Mouse (Mus musculus): ENCODE measurements around the gene Gng7.

Gene Gng7

DNA sequence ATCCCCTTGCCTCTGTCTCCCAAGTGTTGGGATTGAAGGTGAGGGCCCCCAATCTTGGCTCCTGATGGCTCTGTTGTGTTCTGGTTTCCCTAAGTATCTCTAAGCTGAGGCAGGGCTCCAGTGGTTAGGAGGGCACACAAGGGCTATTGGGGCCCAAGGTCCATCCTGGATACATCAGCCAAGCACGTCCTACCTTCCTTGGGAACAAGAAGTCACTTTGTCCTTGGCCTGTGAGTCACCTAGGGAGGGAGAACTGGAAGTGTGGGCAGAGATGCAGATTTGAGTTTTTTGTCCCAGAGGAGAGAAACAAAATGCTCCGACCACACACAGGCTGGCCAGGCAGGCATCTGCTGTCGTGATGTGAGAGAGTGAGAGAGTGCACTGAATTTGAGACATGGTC is 65.7 kb downstream of the Gng7 start:
- in situ Hi-C loops (cut with MboI; ENCODE audit: low sequenced_read_pairs) = no loop called here

DNA sequence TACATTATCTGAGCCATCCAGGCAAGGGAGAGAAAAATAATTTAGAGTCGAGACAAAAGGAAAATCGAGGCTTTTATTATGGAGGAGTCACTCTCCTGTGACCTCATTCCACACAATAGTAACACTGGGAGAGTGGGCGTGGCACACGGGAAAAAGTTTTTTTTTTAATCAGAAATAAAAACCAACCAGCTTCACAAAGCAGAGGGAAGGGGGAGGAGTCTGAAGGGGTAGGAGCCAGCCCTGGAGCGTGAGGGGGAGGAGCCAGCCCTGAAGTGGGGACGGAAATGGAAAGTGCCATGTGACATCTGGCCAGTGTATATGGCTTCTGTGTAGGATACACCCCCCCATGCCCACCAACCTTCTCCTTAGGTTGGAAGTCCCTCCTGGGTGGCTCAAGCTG is 66.2 kb downstream of the Gng7 start:
- in situ Hi-C loops (cut with MboI; ENCODE audit: low sequenced_read_pairs) = no loop called here

DNA sequence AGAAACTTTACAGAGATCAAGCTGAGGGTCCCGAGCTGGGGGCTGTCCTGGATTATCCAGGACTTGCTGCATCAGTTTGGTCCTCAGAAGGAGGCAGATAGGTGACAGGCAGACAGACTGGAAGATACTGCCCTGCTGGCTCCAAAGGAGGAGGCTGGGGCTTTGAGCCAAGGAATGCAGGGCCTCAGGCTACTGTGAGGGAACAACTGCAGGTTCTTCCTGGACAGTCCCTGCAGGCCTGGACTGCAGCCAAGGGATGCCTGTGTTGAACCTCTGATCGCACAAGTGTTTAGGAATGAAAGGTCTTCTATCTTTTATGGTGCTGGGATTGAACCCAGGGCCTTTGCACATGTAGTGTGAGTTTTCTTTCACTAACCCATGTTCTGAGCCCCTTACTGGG is 66.9 kb downstream of the Gng7 start:
- in situ Hi-C loops (cut with MboI; ENCODE audit: low sequenced_read_pairs) = no loop called here

DNA sequence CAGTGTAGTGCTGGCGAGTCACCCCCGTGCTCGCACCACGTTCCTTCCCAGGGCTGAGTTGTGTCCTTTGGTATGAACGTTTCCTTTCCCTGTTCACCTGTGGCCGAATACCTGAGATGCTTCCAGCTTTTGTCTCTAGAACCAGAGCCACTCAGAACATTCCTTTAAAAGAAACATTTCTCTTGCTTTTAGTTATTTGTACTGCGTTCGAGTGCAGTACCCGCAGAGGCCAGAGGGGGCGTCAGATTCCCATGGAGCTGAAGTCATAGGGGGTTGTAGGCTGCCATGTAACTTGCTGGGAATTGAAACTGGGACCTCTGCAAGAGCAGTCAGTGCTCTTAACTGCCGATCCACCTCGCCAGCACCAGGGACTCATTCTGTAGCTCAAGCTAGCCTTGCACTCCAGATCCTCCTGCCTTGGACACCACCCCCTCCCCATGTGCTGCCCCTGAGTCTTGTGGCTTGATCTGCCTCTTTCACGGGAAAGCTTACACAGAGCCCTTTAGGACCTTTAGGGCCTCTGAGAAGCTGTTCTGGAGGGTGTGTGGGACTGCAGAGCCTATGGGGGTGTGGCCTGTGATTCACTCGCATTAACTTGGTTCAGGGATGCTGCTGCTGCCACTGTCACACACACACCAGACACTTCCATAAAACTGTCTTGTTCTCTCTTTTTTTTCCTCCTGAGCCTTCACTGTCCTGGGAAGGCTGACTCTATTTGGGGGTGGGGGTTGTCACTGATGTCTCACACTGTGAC is 67.9 kb downstream of the Gng7 start:
- in situ Hi-C loops (cut with MboI; ENCODE audit: low sequenced_read_pairs) = no loop called here

DNA sequence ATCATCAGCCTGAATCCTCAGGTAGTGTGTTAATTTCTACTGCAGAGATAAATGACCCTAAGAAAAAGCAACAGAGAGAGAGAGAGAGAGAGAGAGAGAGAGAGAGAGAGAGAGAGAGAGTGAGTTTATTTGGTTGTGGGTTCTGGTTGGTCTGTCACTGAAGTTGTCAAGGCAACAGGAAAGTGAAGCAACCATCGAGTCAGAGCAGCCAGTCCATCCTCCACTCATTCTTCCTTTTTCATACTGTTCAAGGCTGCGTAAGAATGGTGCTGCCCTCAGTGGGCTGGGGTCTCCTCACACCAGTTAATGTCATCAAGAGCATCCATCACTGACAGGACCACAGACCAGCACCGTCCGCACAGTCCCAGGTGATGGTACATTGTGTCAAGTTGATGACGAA is 70.5 kb downstream of the Gng7 start:
- in situ Hi-C loops (cut with MboI; ENCODE audit: low sequenced_read_pairs) = no loop called here

DNA sequence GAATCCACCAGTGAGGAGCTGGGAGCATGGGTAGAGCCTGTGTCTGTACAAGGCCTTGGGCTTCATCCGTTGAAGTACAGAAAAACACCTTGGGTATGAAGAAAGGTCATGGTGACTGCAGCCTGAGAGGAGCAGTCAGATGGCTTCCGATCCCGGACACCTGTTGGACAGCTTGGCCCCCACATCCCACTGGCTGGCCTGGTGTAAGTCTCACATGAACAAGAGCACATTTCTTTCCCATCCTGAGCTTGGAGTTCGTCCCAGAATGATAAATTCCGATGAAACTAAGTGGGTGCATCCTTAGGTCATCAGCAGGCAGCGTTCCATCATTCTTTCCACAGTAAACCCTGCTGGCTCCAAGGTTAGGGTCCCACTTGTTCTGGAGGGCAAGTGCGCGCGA is 71.0 kb downstream of the Gng7 start:
- in situ Hi-C loops (cut with MboI; ENCODE audit: low sequenced_read_pairs) = no loop called here

DNA sequence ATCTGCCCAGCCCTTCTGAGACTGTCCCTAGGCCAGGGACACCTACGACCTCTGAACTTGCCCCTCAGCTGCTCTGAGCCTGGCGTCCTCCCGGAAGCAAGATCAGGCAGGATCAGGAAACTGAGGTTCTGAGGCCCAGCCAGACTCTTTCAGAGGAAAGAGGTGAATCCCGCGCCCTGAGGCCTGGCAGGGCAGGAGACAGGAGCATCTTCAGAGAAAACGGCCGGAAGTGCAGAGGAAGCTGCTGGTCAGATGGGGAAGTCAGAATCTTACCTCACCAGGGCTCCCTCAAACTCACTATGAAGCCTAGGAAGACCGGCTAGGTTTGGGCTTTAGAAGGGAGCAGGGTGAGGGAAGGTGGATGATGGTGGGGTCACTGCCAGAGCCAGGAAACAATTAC is 71.8 kb downstream of the Gng7 start:
- in situ Hi-C loops (cut with MboI; ENCODE audit: low sequenced_read_pairs) = no loop called here

DNA sequence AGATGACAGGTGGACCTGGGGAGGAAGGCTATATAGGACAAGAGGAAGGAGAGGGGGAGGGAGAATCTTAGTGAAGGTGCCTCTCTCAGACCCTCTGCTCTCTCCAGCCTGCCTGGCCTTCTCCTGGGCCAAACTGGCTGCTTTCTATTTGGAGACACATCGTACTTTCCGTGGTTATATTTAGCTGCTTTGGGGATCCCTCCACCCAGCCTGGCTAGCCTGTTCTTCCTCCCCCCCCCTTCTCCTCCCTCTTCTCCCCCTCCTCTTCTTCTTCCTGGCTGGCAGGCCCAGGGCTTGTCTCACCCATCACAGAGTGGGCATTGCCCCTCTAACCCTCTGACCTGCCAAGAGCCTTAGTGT is 73.8 kb downstream of the Gng7 start:
- in situ Hi-C loops (cut with MboI; ENCODE audit: low sequenced_read_pairs) = no loop called here

DNA sequence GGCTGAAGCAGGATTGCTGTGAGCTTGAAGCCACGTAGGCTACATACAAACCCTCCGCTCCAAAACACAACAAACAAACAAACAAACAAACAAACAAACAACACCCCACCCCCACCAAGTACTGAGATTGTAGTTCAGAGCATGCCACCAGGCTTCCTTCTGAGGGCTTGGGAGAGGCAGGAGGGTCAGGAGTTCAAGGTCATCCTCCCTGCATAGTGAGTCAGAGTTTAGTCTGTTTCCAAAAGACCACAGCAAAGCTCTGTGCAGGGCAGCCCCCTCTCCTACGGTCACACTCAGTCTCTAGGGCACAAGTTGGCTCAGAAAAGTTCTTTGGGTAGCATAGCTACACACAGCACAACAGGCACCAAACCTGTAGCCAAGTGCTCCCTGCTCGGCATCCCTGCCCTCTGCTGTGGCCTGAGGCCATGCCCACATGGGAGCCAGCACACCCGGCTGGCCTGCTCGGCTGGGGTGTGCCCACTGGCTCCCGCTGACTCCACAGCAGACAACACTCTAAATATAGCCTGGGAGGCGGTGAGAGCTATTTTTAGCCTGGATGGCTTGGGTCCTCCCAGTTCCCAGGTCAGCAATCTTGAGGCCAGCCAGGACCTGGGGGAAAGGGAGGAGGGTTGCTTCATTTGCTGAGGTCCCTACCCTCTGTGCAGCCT is 74.3 kb downstream of the Gng7 start:
- in situ Hi-C loops (cut with MboI; ENCODE audit: low sequenced_read_pairs) = no loop called here

DNA sequence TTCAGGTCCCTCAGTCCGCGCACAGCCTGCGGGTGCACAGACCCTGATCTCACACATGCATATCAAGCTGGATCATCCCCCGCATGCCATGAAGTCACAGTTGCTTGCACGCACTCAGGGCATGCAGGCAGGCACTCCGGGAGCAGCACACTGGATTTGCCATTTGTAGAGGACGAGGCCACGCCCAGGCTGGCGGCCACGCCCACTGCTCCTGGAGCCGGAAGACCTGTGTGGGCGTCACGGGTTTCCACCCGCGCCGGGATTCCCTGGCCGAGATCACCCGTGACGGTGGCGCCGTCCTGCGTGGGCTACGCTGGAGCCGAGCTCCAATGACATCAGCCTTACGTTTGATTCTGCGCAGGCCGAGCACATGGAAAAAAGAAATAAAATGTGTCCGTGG is 75.1 kb downstream of the Gng7 start:
- in situ Hi-C loops (cut with MboI; ENCODE audit: low sequenced_read_pairs) = no loop called here

DNA sequence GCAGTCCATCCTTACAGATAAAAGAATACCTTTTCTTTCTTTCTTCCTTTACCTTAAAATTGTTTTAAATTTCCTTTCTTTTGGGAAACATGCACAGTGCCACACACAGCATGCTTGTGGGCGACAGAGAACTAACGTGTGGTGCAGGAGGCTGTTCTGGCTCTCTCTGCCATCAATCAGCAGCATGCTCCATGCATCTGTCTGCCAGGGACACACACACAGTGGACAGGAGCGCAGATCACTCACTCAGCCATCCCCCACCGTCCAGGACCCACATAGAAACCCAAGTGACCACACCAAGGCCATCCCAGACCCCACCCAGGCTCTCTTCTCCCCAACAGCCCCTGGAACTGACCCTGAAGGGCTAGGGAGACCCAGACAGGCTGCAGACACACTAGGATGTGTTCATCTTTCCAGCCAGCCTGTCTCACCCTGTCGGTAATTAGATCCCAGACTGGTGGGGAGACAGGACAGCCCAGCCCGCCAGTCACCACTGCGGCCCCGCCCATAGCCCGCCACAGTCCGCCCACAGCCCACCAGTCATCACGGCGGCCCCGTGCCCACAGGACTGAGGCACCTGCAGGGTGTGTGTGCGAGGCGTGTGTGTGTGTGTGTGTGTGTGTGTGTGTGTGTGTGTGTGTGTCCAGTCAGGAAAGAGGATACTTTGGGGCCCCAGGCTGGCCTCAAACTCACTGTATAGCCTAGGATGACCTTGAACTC is 75.8 kb downstream of the Gng7 start:
- in situ Hi-C loops (cut with MboI; ENCODE audit: low sequenced_read_pairs) = no loop called here

DNA sequence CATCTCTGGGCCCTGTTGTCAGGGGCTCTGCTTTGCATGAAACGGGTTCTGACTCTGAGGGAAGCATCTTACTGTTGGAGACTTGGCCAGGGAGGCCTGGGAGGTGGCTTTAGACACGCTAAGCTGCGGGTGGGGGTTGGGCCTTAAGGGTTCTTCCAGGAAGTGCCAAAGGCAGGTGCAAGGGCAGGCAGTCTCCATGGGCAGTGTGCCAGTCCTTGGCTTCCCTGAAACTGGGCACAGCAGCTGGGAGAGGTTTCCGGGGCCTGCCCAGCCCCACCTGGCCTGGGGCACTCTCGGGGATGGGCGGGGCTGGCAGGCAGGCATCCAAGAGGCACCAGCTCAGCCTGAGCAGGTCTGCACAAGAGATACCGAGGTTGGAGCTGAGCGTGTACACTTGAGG is 77.1 kb downstream of the Gng7 start:
- in situ Hi-C loops (cut with MboI; ENCODE audit: low sequenced_read_pairs) = no loop called here

DNA sequence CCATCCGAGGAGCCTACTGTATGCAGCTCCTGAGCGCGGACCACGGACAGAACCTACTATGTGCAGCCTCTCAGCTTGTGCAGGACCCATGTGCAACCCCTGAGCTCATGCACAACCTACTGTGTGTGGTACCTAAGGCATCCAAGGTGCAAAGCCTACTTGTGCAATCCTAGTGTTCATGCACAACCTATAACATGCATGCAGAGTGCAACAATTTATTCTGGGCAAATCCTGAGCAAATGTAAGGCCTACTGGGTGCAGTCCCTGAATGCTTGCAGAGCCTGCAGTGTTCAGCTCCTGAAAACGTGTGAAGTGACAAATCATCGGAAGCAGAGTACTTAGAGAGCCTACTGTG is 78.0 kb downstream of the Gng7 start:
- in situ Hi-C loops (cut with MboI; ENCODE audit: low sequenced_read_pairs) = no loop called here

DNA sequence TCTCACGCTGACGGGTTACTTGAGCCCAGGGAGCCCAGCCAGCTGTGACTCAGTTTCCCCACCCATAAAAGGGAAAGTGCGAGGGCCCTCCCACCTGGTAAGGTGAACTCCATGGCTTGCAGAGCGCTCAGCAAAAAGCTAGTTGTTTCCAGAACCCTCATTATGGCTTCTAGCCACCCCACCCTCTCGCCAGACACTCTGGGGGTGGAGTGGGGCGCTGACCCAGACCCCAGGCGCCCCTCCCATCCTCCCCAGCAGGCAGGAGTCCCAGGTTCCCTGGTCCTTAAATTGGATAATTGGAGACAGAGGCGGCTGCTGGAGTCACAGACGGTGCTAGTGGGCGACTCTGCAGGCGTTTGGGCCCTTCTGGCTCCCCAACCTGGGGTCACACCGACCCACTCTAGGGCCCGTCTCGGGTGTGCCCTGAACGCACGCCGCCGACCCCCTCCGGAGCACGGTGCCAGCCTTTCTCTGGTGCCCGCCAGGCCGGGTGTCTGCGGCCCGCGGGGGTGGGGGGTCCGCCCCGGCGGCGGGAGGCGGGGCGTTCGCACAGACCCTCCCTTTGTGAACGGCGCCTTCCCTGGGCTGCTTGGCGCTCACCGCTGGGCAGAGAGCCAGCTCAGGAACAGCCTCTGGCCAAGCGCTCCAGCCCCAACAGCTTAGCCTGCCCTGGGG is 78.5 kb downstream of the Gng7 start:
- in situ Hi-C loops (cut with MboI; ENCODE audit: low sequenced_read_pairs) = no loop called here

DNA sequence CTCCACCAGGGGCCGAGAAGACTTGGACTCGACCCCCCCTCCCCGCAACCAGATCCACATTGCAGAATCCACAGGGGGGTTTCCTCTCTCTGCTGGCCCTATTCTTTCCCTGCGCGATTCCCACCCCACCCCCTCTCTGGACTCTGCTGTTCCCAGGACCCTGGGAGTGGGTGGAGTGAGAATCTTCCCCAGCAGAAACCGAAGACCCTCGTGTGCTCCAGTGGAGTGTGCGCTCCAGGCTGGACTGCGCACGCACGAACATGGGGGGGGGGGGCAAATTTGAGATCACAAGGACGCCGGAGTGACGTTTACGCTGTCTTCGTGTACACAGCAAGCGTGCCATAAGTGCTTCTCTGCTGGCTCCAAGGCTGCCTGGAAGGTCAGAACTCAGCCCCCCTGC is 79.0 kb downstream of the Gng7 start:
- in situ Hi-C loops (cut with MboI; ENCODE audit: low sequenced_read_pairs) = no loop called here

DNA sequence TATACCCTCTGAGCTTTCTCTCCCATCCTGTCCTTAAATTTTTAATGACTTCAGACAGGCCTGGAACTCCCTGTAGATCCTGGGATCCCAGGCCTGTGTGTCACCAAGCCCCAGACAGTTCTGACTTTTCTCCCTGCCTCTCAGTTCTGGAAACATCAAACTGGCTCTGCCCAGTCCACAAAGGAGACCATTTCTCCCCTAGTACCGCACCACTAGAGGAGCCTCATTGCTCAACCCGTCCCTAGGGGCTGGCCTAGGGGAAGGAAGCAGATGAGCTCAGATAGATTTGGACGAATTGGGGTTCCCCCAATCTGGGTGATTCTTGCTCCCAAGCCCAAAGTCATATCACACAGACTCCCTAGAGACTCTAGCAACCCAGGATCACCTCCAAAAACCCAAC is 79.5 kb downstream of the Gng7 start:
- in situ Hi-C loops (cut with MboI; ENCODE audit: low sequenced_read_pairs) = no loop called here

DNA sequence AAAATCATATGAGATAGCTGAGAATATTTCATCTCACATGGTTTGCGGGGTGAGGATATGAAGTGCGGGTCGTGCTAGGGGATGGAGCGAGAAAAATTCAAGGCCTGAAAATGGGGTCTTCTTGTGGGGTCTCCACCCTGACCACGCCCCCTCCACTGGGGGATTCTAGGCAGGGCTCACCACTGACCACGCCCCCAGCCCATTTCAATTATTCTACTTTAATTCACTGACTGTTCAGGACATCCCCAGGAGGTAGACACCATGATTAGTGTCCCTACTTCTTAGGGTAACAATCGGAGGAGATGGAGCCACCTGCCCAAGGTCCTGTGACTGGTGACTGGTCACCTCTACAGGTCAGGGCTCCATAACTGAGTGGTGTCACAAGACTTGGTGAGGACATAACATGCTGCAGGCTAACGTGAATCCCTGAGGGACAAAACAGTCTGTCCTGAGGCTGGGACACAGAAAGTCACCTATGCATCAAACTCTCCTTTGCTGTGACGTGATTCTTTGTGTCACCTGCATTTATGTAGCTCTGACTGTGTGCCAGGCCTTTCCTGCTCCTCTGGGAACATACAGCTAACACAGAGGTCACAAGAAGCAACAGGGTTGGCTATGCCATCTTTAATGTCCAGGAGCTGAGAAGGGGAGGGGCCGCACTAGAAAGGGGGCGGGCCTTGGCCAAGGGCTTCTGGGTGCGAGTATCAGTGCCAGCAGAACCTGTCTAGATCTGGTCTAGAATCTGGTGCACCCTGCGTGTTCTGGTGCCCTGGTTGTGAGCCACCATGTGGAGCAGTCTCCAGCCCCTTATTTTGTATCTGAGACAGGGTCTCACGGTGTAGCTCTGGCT is 80.4 kb downstream of the Gng7 start:
- in situ Hi-C loops (cut with MboI; ENCODE audit: low sequenced_read_pairs) = no loop called here

DNA sequence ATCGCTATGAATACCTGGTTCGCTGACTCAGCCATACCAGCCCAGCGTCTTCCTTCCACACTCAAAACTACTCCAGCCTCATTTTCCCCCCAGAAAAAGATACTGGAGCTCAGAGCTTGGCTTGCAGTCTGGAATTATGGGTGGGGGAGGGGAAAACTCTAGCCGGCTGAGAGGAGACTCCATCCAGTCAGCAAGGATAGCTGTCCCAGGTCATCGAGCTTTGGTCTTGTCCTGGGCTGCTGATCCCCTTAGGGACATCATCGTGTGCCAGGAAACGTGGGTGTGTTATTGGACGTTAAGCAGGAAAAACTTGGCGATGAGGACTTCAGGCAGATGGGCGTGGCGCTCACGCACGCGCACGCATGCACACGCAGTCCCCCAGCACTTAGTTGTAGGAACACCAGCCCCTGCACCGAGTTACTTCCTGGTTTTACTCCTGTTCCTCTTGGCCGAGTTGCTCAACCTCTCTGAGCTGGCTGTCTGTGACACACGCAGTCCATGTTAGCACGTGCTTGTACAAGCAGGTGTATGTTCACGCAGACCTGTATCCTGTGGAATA is 81.2 kb downstream of the Gng7 start:
- in situ Hi-C loops (cut with MboI; ENCODE audit: low sequenced_read_pairs) = no loop called here

DNA sequence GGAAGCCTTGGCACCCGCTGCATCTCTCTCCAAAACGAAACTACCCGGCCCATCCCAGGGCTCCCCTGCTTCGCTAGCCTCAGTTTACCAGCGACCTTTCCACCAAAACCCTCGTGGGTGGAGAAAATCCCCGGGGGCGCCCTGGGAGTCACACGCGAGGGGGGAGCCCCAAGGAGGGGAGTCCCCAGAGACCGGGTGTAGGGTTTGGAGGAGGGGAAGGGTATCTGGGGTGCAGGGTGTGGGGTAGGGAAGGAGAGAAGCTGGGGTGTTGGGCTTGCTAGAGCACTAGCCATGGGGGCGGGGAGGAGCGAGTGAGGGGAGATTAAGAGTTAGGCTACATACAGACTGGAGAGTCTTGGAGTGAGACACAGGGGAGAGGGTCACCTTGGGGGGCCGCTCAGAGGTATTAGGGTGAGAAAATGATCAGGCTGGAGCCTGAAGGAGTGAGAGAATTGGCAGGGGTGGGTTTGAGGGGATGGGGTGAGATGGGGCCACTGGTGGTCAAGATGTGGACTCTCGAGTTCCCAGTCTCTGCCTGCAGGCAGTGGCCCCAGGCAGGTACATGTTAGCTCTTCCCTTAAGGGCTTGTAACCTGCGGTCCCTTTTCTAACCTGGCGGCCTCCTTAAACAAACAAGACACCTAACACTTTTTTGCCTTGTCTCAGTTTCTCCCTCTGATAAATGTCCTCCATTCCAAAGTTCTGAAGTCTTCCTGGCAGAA is 81.9 kb downstream of the Gng7 start:
- in situ Hi-C loops (cut with MboI; ENCODE audit: low sequenced_read_pairs) = no loop called here

DNA sequence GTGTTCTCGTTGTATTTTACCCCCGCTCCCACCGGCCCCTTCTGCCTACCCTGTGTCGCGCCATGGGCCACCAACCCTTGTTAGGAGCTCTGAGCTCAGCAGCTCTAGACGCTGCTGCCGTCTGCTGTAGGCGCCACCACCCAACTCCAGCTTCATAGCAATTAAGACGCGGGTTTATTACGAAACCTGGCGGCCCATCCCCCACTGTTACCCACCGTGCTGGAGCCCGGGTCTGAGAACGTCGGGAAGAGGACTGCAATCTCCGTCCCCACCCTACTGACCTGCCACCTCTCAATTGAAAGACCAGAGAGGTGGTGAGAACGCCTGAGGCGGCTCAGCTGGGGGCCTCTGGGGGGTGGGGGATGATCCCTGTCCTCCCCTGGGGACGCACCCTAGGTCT is 82.5 kb downstream of the Gng7 start:
- in situ Hi-C loops (cut with MboI; ENCODE audit: low sequenced_read_pairs) = no loop called here

Data from CH12F3 (cell line).